Mouse (Mus musculus) olfactory bulb, adult 2 months (tissue): ENCODE results near the gene 4931429L15Rik.

Source experiments
- CTCF ChIP-seq: fragments of 200-500 bp; IDR thresholded peaks from 2 replicates; pipeline ENCODE4 v1.5.1; 2012; ENCODE audit warnings: low read depth, mild to moderate bottlenecking, low read length, moderate library complexity; ENCODE audit not compliant: insufficient read depth
- POLR2A ChIP-seq: fragments of 200-500 bp; IDR thresholded peaks from 2 replicates; pipeline ENCODE4 v1.6.1; 2012; ENCODE audit warnings: mild to moderate bottlenecking, low read depth, low read length, moderate library complexity; ENCODE audit not compliant: insufficient read depth

DNA sequence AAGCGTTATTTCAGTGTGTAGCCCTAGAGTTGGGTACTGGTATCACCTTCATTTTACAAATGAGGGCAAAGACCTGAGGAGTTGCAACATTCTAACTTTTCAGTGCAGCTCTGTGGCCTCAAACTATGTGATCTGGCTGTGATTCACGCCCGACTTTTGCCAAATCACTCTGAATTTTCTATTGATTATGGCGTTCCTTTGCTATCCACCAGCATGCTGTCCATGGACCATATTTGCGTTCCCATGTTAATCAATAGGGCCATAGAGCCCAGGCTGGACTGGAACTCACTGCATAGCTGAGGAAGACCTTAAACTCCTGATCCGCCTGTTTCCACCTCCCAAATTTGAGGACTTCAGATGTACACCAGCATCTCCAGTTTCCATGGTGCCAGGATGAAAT lies 60.7 kb downstream of the 4931429L15Rik start:
- TF ChIP-seq POLR2A (no peak), CTCF (no peak)
